Mouse (Mus musculus) spleen, adult 2 months (tissue): ENCODE data around the gene Rimkla. TPM values are rescaled to one million over a fixed set of nuclear protein-coding genes. Genes with fewer than 3 reads are reported as not detected.

Experiments
- DNase-seq, 2 experiments: peaks; one replicate each; pipeline versions ENCODE4 v3.0.0 to v3.0.0-alpha.2; 2012 to 2021; ENCODE audit warnings: low spot score in 2 of 2, low read depth in 1 of 2
- H3K27ac ChIP-seq: fragments of 200-500 bp; 2 replicates; pipeline ENCODE4 v1.5.1; 2012; ENCODE audit warnings: low read length, inconsistent platforms; ENCODE audit not compliant: insufficient read depth
- H3K27me3 ChIP-seq: fragments of 200-500 bp; 2 replicates; pipeline ENCODE4 v1.6.1; 2012; ENCODE audit warnings: mild to moderate bottlenecking, moderate library complexity, low read length, inconsistent platforms; ENCODE audit not compliant: control insufficient read depth, insufficient read depth
- H3K36me3 ChIP-seq: fragments of 200-500 bp; 2 replicates; pipeline ENCODE4 v1.6.1; 2012; ENCODE audit warnings: mild to moderate bottlenecking, low read length, inconsistent platforms; ENCODE audit not compliant: control insufficient read depth, insufficient read depth
- H3K4me1 ChIP-seq: fragments of 200-500 bp; 2 replicates; pipeline ENCODE4 v1.6.1; 2011; ENCODE audit warnings: inconsistent platforms; ENCODE audit not compliant: control insufficient read depth, insufficient read depth, insufficient read length
- H3K4me3 ChIP-seq: fragments of 200-500 bp; 2 replicates; pipeline ENCODE4 v1.5.1; 2011; ENCODE audit warnings: mild to moderate bottlenecking, inconsistent platforms; ENCODE audit not compliant: insufficient read depth, insufficient read length; ENCODE audit errors: extremely low read depth
- CTCF ChIP-seq: fragments of 200-500 bp; IDR thresholded peaks from 2 replicates; pipeline ENCODE4 v1.5.1; 2011; ENCODE audit warnings: mild to moderate bottlenecking, inconsistent platforms; ENCODE audit not compliant: insufficient read depth, insufficient read length, insufficient replicate concordance; ENCODE audit errors: extremely low read depth
- POLR2A ChIP-seq: fragments of 200-500 bp; IDR thresholded peaks from 2 replicates; pipeline ENCODE4 v1.6.1; 2011; ENCODE audit warnings: low read depth, low read length, inconsistent platforms
- WGBS: fragments of 180-500 bp; shearing (Covaris S2); methylation state at CpG from one replicate; pipeline ENCODE4 v1.1.7; 2018; 5-methylcytosine and 5-hydroxymethylcytosine counted together
- polyA plus RNA-seq: library from polyadenylated mRNA; depleted of rRNA; stranded (reverse); fragments of >200 nt; gene quantifications from 2 replicates; pipeline ENCODE4 v1.2.3, GENCODE M21; 2012

Rimkla gene
- polyA plus RNA-seq, 1 experiment = 0.40 TPM

DNA sequence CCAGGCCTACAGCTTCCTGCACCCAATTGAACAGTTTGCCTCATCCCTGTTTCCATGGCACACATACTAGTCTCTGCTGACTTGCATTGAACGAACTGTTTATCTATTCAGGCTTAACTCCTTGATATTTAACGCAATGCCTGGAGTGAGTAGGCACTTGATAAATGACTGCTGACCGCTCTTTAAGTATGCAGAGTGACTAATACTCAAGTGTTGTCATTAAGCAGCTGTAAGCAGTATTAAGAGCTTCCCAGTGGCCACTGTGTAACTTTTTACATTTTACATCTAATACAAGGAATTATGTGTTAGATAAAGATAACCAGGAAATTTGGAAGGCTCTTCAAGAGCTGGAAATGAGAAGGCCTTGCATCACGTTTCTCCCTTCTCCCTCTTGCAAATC, 42.7 kb upstream of the Rimkla start:
- H3K4me1 ChIP-seq = peaks cover 3% of the 10 kb centered on the region; the same call in 1 of the 2 replicates
- no peak for DNase-seq
- H3K4me3 ChIP-seq = no peak overlapping the region
- no peaks in the 10 kb centered on the region for H3K36me3 ChIP-seq
- no peaks in the 10 kb centered on the region for H3K27me3 ChIP-seq
- 81% methylated on average over 4 of the region's 4 CpGs for WGBS
- TF ChIP-seq POLR2A = no peak
- TF ChIP-seq CTCF = no peak
- no peak overlapping the region for H3K27ac ChIP-seq

DNA sequence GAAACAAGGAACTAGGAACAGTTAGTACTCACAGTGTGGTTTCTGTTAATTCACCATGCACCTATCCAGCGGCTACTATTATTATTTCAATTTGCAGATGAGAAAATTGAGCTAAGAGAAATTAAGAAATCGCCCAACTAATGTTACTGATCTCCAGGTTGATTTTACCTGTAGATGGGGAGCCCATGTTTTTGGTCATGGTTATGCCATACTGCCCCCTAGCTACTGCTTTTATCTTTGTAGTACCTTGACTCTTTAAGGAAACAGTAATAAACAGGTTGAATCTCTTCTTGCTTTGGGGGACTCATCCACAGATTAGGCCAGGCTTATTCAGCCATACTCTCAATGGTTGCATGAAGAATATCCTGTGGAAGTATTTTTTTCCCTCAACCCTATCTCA, 39.4 kb upstream of the Rimkla start:
- Histone ChIP-seq H3K4me3 (no peak overlapping the region), H3K36me3 (no peaks in the 10 kb centered on the region), H3K27ac (no peak overlapping the region), H3K27me3 (no peaks in the 10 kb centered on the region), H3K4me1 (no peaks in the 10 kb centered on the region)
- 86% methylated on average over 2 of the region's 2 CpGs for WGBS
- no peak for TF ChIP-seq POLR2A
- no peak for TF ChIP-seq CTCF
- DNase-seq = no peak

DNA sequence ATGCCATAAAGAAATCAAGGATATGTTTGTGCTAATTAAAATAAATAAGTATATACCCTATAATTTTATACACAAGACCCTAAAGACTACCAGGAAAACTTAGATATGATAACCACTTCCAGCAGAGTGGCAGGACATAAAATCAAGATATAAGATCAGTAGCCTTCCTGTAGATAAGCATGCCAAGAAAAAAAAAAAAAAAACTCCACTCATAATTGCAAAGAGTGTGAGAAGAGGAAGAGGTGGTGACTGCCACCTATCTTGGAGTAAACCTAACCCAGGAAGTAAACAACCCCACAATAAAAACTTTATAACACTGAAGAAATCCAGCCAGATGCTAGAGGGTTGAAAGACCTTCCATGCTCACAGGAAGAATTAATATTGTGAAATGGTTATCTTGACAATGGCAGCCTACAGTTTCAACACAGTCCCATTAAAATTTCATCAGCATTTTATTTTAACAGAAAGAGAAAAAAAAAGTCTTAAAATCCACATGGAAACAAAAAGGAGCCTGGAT, 34.0 kb upstream of the Rimkla start:
- H3K36me3 ChIP-seq = no peaks in the 10 kb centered on the region
- no peak overlapping the region for H3K4me3 ChIP-seq
- H3K27me3 ChIP-seq = no peaks in the 10 kb centered on the region
- no peak overlapping the region for H3K27ac ChIP-seq
- no peak for DNase-seq
- H3K4me1 ChIP-seq = no peaks in the 10 kb centered on the region
- no peak for TF ChIP-seq POLR2A
- no peak for TF ChIP-seq CTCF

DNA sequence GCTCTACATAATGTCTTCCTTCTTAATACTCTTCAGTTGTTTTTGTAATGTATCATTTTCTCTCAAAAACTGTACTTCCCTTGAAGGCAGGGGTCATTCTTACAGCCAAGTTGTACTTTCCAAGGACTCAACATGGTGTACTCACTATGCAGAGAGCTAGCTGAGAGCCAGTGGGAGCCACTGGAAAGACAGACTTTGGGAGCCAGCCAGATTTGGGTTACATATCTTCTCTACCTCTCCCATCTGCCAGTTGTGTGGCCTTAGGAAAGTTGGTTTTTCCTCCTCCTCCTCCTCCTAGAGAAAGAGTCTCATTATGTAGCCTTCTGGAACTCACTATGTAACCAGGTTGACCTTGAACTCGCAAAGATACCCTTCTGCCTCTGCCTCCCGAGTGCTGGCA, 32.0 kb upstream of the Rimkla start:
- Histone ChIP-seq H3K4me1 (no peaks in the 10 kb centered on the region), H3K4me3 (no peak overlapping the region), H3K36me3 (no peaks in the 10 kb centered on the region), H3K27ac (no peak overlapping the region), H3K27me3 (no peaks in the 10 kb centered on the region)
- DNase-seq = no peak
- 84% methylated on average over 2 of the region's 2 CpGs for WGBS
- TF ChIP-seq POLR2A = no peak
- TF ChIP-seq CTCF = no peak

DNA sequence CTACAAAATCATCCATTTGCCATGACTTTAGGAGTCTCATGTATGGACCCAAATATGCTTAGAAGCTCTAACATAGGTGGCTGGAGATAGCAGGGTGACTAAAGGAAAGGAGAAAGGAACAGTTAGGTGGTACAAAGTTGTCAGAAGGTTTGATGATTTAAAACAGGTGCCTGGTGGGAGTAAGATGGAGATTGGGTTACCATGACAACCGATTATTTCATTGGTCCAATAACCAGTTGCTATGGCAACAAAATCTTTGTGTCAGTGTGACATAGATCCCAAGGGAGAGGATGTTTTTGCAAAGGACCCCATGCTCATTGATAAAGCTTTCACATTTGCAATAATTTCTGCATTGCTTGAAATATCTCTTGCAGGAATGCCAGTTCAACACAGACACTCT, 31.6 kb upstream of the Rimkla start:
- no peak for DNase-seq
- no peak overlapping the region for H3K4me3 ChIP-seq
- no peaks in the 10 kb centered on the region for H3K27me3 ChIP-seq
- 83% methylated on average over 1 of the region's 1 CpGs for WGBS
- H3K36me3 ChIP-seq = no peaks in the 10 kb centered on the region
- no peak overlapping the region for H3K27ac ChIP-seq
- H3K4me1 ChIP-seq = no peaks in the 10 kb centered on the region
- TF ChIP-seq POLR2A (no peak), CTCF (no peak)

DNA sequence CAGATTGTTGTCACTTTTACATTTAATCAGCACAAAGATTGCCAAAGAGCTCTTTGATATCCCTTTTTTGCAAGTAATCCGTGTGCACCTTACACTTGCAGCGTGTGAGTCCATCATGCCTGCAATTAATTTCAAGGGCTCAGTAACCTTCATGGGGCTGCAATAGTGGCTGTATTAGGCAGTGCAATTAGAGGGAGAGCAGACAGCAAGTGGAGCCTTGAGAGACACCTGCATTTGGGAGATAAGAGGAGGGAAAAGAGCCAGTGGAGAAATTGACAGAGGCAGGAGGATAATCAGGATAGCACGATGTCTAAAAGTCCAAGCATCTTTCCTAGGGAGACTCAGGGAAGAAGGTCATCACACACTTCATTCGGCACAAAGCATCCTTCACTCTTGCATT, 31.1 kb upstream of the Rimkla start:
- Histone ChIP-seq H3K4me3 (no peak overlapping the region), H3K27me3 (no peaks in the 10 kb centered on the region), H3K36me3 (no peaks in the 10 kb centered on the region), H3K27ac (no peak overlapping the region), H3K4me1 (no peaks in the 10 kb centered on the region)
- 79% methylated on average over 4 of the region's 4 CpGs for WGBS
- no peak for DNase-seq
- TF ChIP-seq CTCF = no peak
- TF ChIP-seq POLR2A = no peak

DNA sequence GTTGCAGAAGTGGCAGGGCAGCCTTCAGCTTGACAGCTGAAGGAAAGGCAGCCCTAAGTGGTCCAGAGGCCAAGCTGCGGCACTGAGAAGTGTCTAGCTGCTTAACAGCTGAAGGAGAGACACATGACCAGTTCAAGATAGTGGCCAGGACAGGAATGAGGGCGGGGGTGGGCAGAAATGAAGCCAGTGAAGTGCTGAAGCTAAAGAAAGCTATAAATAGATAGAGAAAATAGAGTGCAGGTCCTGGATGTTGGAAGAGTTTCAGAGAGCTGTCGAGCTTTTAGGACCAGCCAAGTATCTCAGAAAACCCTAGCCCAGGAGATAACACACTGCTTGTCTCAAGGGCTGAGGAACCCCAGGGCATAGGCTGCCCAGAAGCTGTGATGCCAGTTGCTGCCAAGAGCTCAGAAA, 20.3 kb upstream of the Rimkla start:
- Histone ChIP-seq H3K27me3 (no peaks in the 10 kb centered on the region), H3K36me3 (no peaks in the 10 kb centered on the region), H3K4me3 (no peak overlapping the region), H3K27ac (no peak overlapping the region), H3K4me1 (no peaks in the 10 kb centered on the region)
- TF ChIP-seq POLR2A (no peak), CTCF (no peak)
- 71% methylated on average over 3 of the region's 3 CpGs for WGBS
- DNase-seq = no peak
